Mouse (Mus musculus): ENCODE measurements at regions not wholly inside any gene's neighbourhood (a gene's known extent, or its start where the extent isn't known, plus 50 kb on each side); places are given as distances from the start of the nearest gene placed in this dataset.

GRCm38 (mm10) chr10:95731001-95731400 is 57.8 kb upstream of the Anapc15-ps start:
- TF ChIP-seq CTCF (IDR thresholded peaks at IDR 0.05; ENCODE audit: low read depth, low read length), result no peak
- no peak for TF ChIP-seq POLR2A (IDR thresholded peaks at IDR 0.05; ENCODE audit: extremely low read depth, insufficient read depth, low read length)
